Mouse (Mus musculus): ENCODE results near the gene Gm35134. TPM values are rescaled to one million over a fixed set of nuclear protein-coding genes. Genes with fewer than 3 reads are reported as not detected.
"Not testable (repeated sequence)": the region's sequence is repeated elsewhere in the genome, so short reads cannot be mapped to it uniquely, and the experiment has no call there.

Gm35134 gene
- total RNA-seq (2015; ENCODE audit: low replicate concordance) = not detected in 2 replicates
- total RNA-seq (2017; ENCODE audit: low replicate concordance) = not detected in 2 replicates

GRCm38 (mm10) chrY:19112707-19113106, at the start of gene Gm35134:
Gm35134 (plus strand) TSS chrY:19113007.
- not testable (repeated sequence) for ATAC-seq (replicated peaks; ENCODE audit: low FRiP score, poor library complexity, severe bottlenecking)

Measured in erythroblast, adult 5-6 weeks (primary cell).